Mouse (Mus musculus) midbrain, embryonic 15.5 days (tissue): ENCODE measurements at regions not wholly inside any gene's neighbourhood (a gene's known extent, or its start where the extent isn't known, plus 50 kb on each side); places are given as distances from the start of the nearest gene placed in this dataset.
A peak's percentile ranks its signal among the peaks of the same experiment; 100 is the strongest.

Source experiments
- ATAC-seq: fragments of 200-750 bp; cut with Nextera tagmentation; replicated peaks from 2 replicates; pipeline ENCODE4 v1.8.0; 2017; ENCODE audit warnings: moderate TSS enrichment
- H3K27ac ChIP-seq: fragments of 300-500 bp; sonication (generic); 2 replicates; pipeline ENCODE4 v1.5.1; 2015; ENCODE audit warnings: mild to moderate bottlenecking, inconsistent platforms
- H3K27me3 ChIP-seq: fragments of 300-500 bp; sonication (generic); replicated peaks from 2 replicates; pipeline ENCODE4 v1.6.1; 2015; ENCODE audit warnings: inconsistent platforms
- H3K36me3 ChIP-seq: fragments of 300-500 bp; sonication (generic); replicated peaks from 2 replicates; pipeline ENCODE4 v1.6.1; 2015; ENCODE audit warnings: inconsistent platforms
- H3K4me1 ChIP-seq: fragments of 300-500 bp; sonication (generic); 2 replicates; pipeline ENCODE4 v1.6.1; 2015; ENCODE audit warnings: inconsistent platforms
- H3K4me2 ChIP-seq: fragments of 300-500 bp; sonication (generic); 2 replicates; pipeline ENCODE4 v1.6.1; 2015; ENCODE audit warnings: inconsistent platforms, mild to moderate bottlenecking, moderate library complexity
- H3K4me3 ChIP-seq: fragments of 300-500 bp; sonication (generic); 2 replicates; pipeline ENCODE4 v1.5.1; 2015; ENCODE audit warnings: mild to moderate bottlenecking, inconsistent platforms
- H3K9ac ChIP-seq: fragments of 300-500 bp; sonication (generic); 2 replicates; pipeline ENCODE4 v1.6.1; 2015; ENCODE audit warnings: mild to moderate bottlenecking, inconsistent platforms
- H3K9me3 ChIP-seq: fragments of 300-500 bp; sonication (generic); 2 replicates; pipeline ENCODE4 v1.6.1; 2016; ENCODE audit warnings: inconsistent platforms
- WGBS: fragments of 180-500 bp; shearing (Covaris S2); methylation state at CpG from one replicate; pipeline ENCODE4 v1.1.7; 2015; ENCODE audit warnings: mixed read lengths; 5-methylcytosine and 5-hydroxymethylcytosine counted together

- Histone ChIP-seq H3K4me1 (no peaks in the 10 kb centered on the region), H3K27ac (no peak overlapping the region), H3K4me3 (no peak overlapping the region), H3K27me3 (no peaks in the 10 kb centered on the region), H3K9ac (no peak overlapping the region), H3K4me2 (no peak overlapping the region), H3K36me3 (no peaks in the 10 kb centered on the region), H3K9me3 (no peaks in the 10 kb centered on the region)
- no peak for ATAC-seq
- WGBS = 91% methylated on average over 7 of the region's 7 CpGs
These were observed 214.0 kb upstream of the Mkln1 start for GRCm38 (mm10) chr6:31184554-31184953.

- no peak overlapping the region for H3K9ac ChIP-seq
- H3K4me3 ChIP-seq = no peak overlapping the region
- no peaks in the 10 kb centered on the region for H3K36me3 ChIP-seq
- no peaks in the 10 kb centered on the region for H3K4me1 ChIP-seq
- no peak for ATAC-seq
- H3K27me3 ChIP-seq = no peaks in the 10 kb centered on the region
- no peaks in the 10 kb centered on the region for H3K9me3 ChIP-seq
- WGBS = 61% methylated on average over 2 of the region's 2 CpGs
- H3K27ac ChIP-seq = no peak overlapping the region
- no peak overlapping the region for H3K4me2 ChIP-seq
These were observed 213.4 kb upstream of the Mkln1 start for GRCm38 (mm10) chr6:31185151-31185550.

GRCm38 (mm10) chr6:31188066-31188465 is 210.5 kb upstream of the Mkln1 start:
- Histone ChIP-seq H3K27ac (no peak overlapping the region), H3K9me3 (no peaks in the 10 kb centered on the region), H3K4me1 (no peaks in the 10 kb centered on the region), H3K36me3 (no peaks in the 10 kb centered on the region), H3K4me3 (no peak overlapping the region), H3K27me3 (no peaks in the 10 kb centered on the region), H3K9ac (no peak overlapping the region), H3K4me2 (no peak overlapping the region)
- ATAC-seq = no peak
- 93% methylated on average over 1 of the region's 1 CpGs for WGBS

GRCm38 (mm10) chr6:31189060-31189459 is 209.5 kb upstream of the Mkln1 start:
- Histone ChIP-seq H3K36me3 (no peaks in the 10 kb centered on the region), H3K4me1 (no peaks in the 10 kb centered on the region), H3K4me3 (no peak overlapping the region), H3K9ac (no peak overlapping the region), H3K27ac (no peak overlapping the region), H3K4me2 (no peak overlapping the region), H3K9me3 (no peaks in the 10 kb centered on the region), H3K27me3 (no peaks in the 10 kb centered on the region)
- ATAC-seq = 0 out of 2 replicates have a peak, but pooled peaks have one; percentile 42
- WGBS = 56% methylated on average over 7 of the region's 7 CpGs

- H3K9ac ChIP-seq = no peak overlapping the region
- ATAC-seq = no peak
- 80% methylated on average over 5 of the region's 5 CpGs for WGBS
- no peaks in the 10 kb centered on the region for H3K4me1 ChIP-seq
- H3K4me2 ChIP-seq = no peak overlapping the region
- no peak overlapping the region for H3K27ac ChIP-seq
- H3K4me3 ChIP-seq = no peak overlapping the region
- H3K36me3 ChIP-seq = no peaks in the 10 kb centered on the region
- H3K27me3 ChIP-seq = no peaks in the 10 kb centered on the region
- no peaks in the 10 kb centered on the region for H3K9me3 ChIP-seq
These were observed 208.5 kb upstream of the Mkln1 start for GRCm38 (mm10) chr6:31190070-31190469.

- no peaks in the 10 kb centered on the region for H3K27me3 ChIP-seq
- H3K4me3 ChIP-seq = no peak overlapping the region
- no peaks in the 10 kb centered on the region for H3K9me3 ChIP-seq
- no peaks in the 10 kb centered on the region for H3K36me3 ChIP-seq
- no peak overlapping the region for H3K27ac ChIP-seq
- no peak overlapping the region for H3K9ac ChIP-seq
- ATAC-seq = no peak
- no peaks in the 10 kb centered on the region for H3K4me1 ChIP-seq
- WGBS = 52% methylated on average over 5 of the region's 5 CpGs
- H3K4me2 ChIP-seq = no peak overlapping the region
These were observed 207.7 kb upstream of the Mkln1 start for GRCm38 (mm10) chr6:31190628-31191373.

- H3K27ac ChIP-seq = no peak overlapping the region
- ATAC-seq = no peak
- H3K4me3 ChIP-seq = no peak overlapping the region
- H3K9me3 ChIP-seq = no peaks in the 10 kb centered on the region
- no peak overlapping the region for H3K4me2 ChIP-seq
- H3K4me1 ChIP-seq = no peaks in the 10 kb centered on the region
- no peaks in the 10 kb centered on the region for H3K27me3 ChIP-seq
- H3K9ac ChIP-seq = no peak overlapping the region
- H3K36me3 ChIP-seq = no peaks in the 10 kb centered on the region
- WGBS = 88% methylated on average over 14 of the region's 14 CpGs
These were observed 207.0 kb upstream of the Mkln1 start for GRCm38 (mm10) chr6:31191577-31191976.

- ATAC-seq = no peak
- H3K4me2 ChIP-seq = no peak overlapping the region
- no peak overlapping the region for H3K4me3 ChIP-seq
- no peaks in the 10 kb centered on the region for H3K27me3 ChIP-seq
- H3K4me1 ChIP-seq = no peaks in the 10 kb centered on the region
- no peak overlapping the region for H3K9ac ChIP-seq
- H3K36me3 ChIP-seq = no peaks in the 10 kb centered on the region
- 84% methylated on average over 4 of the region's 4 CpGs for WGBS
- no peak overlapping the region for H3K27ac ChIP-seq
- no peaks in the 10 kb centered on the region for H3K9me3 ChIP-seq
These were observed 206.3 kb upstream of the Mkln1 start for GRCm38 (mm10) chr6:31192197-31192596.

- H3K27ac ChIP-seq = no peak overlapping the region
- no peak overlapping the region for H3K4me2 ChIP-seq
- no peak overlapping the region for H3K4me3 ChIP-seq
- no peaks in the 10 kb centered on the region for H3K27me3 ChIP-seq
- no peak for ATAC-seq
- 88% methylated on average over 5 of the region's 5 CpGs for WGBS
- no peaks in the 10 kb centered on the region for H3K4me1 ChIP-seq
- no peak overlapping the region for H3K9ac ChIP-seq
- no peaks in the 10 kb centered on the region for H3K9me3 ChIP-seq
- no peaks in the 10 kb centered on the region for H3K36me3 ChIP-seq
These were observed 205.3 kb upstream of the Mkln1 start for GRCm38 (mm10) chr6:31193202-31193601.

- ATAC-seq = no peak
- no peak overlapping the region for H3K4me2 ChIP-seq
- H3K27me3 ChIP-seq = no peaks in the 10 kb centered on the region
- H3K9me3 ChIP-seq = no peaks in the 10 kb centered on the region
- no peaks in the 10 kb centered on the region for H3K36me3 ChIP-seq
- H3K4me3 ChIP-seq = no peak overlapping the region
- WGBS = 60% methylated on average over 4 of the region's 4 CpGs
- H3K4me1 ChIP-seq = no peaks in the 10 kb centered on the region
- no peak overlapping the region for H3K9ac ChIP-seq
- H3K27ac ChIP-seq = no peak overlapping the region
These were observed 200.8 kb upstream of the Mkln1 start for GRCm38 (mm10) chr6:31197631-31198338.

GRCm38 (mm10) chr6:31198340-31198739 is 200.2 kb upstream of the Mkln1 start:
- Histone ChIP-seq H3K27me3 (no peaks in the 10 kb centered on the region), H3K9ac (no peak overlapping the region), H3K27ac (no peak overlapping the region), H3K4me2 (no peak overlapping the region), H3K9me3 (no peaks in the 10 kb centered on the region), H3K4me3 (no peak overlapping the region), H3K36me3 (no peaks in the 10 kb centered on the region), H3K4me1 (no peaks in the 10 kb centered on the region)
- 73% methylated on average over 8 of the region's 8 CpGs for WGBS
- no peak for ATAC-seq

GRCm38 (mm10) chr6:31200705-31201104 is 197.8 kb upstream of the Mkln1 start:
- no peaks in the 10 kb centered on the region for H3K27me3 ChIP-seq
- no peaks in the 10 kb centered on the region for H3K4me1 ChIP-seq
- H3K9me3 ChIP-seq = no peaks in the 10 kb centered on the region
- 87% methylated on average over 3 of the region's 3 CpGs for WGBS
- H3K4me2 ChIP-seq = no peak overlapping the region
- ATAC-seq = no peak
- H3K27ac ChIP-seq = no peak overlapping the region
- no peak overlapping the region for H3K4me3 ChIP-seq
- no peaks in the 10 kb centered on the region for H3K36me3 ChIP-seq
- no peak overlapping the region for H3K9ac ChIP-seq
